Mouse (Mus musculus) G1E (cell line): ENCODE data around the gene Myh3.

Experiments
- CTCF ChIP-seq: IDR thresholded peaks from 2 replicates; pipeline ENCODE4 v1.5.1; 2012; ENCODE audit warnings: low read depth, low read length, inconsistent platforms, mixed read lengths
- GATA1 ChIP-seq: IDR thresholded peaks from 2 replicates; pipeline ENCODE4 v1.6.1; 2012; ENCODE audit warnings: borderline replicate concordance, low read length, inconsistent platforms, mixed read lengths
- POLR2AphosphoS5 ChIP-seq: IDR thresholded peaks from 2 replicates; pipeline ENCODE4 v1.6.1; 2012; ENCODE audit warnings: low read depth, low read length, inconsistent platforms; ENCODE audit not compliant: insufficient replicate concordance
- TAL1 ChIP-seq: conservative IDR thresholded peaks from 2 replicates; pipeline ENCODE4 v1.6.1; 2012; ENCODE audit warnings: low read depth, low read length, inconsistent platforms, mixed read lengths

- TF ChIP-seq GATA1: no peak
- TF ChIP-seq CTCF: no peak
- no peak for TF ChIP-seq POLR2AphosphoS5
- no peak for TF ChIP-seq TAL1
These were observed 37.6 kb upstream of the Myh3 start for GRCm38 (mm10) chr11:67040483-67040882.
